Mouse (Mus musculus): ENCODE measurements around the gene Wdr73. TPM values are rescaled to one million over a fixed set of nuclear protein-coding genes. Genes with fewer than 3 reads are reported as not detected.

Wdr73 gene
- total and polyA plus RNA-seq, 3 experiments: 4.3 to 7.7 (median 7.2) TPM

- TF ChIP-seq EP300 (IDR thresholded peaks at IDR 0.05; ENCODE audit: insufficient read depth, low read depth, low read length) (no peak), POLR2A (IDR thresholded peaks at IDR 0.05; ENCODE audit: insufficient read depth, low read depth, low read length) (no peak), CTCF (IDR thresholded peaks at IDR 0.05) (no peak)
- no peak for DNase-seq
- 76% methylated on average over 7 of the region's 7 CpGs for WGBS
- Histone ChIP-seq H3K9ac (ENCODE audit: low read depth, low read length) (no peak overlapping the region), H3K4me1 (ENCODE audit: control insufficient read depth, insufficient read depth, low read length) (peaks cover 12% of the 10 kb centered on the region), H3K36me3 (ENCODE audit: control insufficient read depth, insufficient read depth, low read length) (peaks cover 2% of the 10 kb centered on the region; the same call in 1 of the 2 replicates), H3K79me2 (replicated peaks; ENCODE audit: control insufficient read depth, insufficient read depth, low read length) (0 out of 2 replicates have a peak, but pooled peaks cover 1% of the 10 kb centered on the region), H3K4me3 (no peak overlapping the region), H3K27ac (peak overlapping the region; percentile 28; the same call in 1 of the 2 replicates), H3K27me3 (ENCODE audit: control insufficient read depth, insufficient read depth, low read length) (no peaks in the 10 kb centered on the region)
- intact Hi-C loops (cut with DNase I): no loop called here
Measured at GRCm38 (mm10) chr7:80865521-80865920, 35.5 kb downstream of the Wdr73 start.

GRCm38 (mm10) chr7:80864831-80865230 is 36.2 kb downstream of the Wdr73 start:
- H3K4me1 ChIP-seq (ENCODE audit: control insufficient read depth, insufficient read depth, low read length): peaks cover 13% of the 10 kb centered on the region
- no peak for TF ChIP-seq POLR2A (IDR thresholded peaks at IDR 0.05; ENCODE audit: insufficient read depth, low read depth, low read length)
- TF ChIP-seq CTCF (IDR thresholded peaks at IDR 0.05): no peak
- TF ChIP-seq EP300 (IDR thresholded peaks at IDR 0.05; ENCODE audit: insufficient read depth, low read depth, low read length): no peak
- peak; percentile 25 to 31 for DNase-seq
- H3K9ac ChIP-seq (ENCODE audit: low read depth, low read length): no peak overlapping the region; the same call in 1 of the 2 replicates
- intact Hi-C loops (cut with DNase I): loop anchor here (5.0 kb wide), 1 partner anchor 127 kb away; the partner anchor contains the start of gene Zfp592
- 23% methylated on average over 8 of the region's 8 CpGs for WGBS
- no peak overlapping the region for H3K4me3 ChIP-seq
- H3K27me3 ChIP-seq (ENCODE audit: control insufficient read depth, insufficient read depth, low read length): no peaks in the 10 kb centered on the region
- peak overlapping the region; percentile 57 for H3K27ac ChIP-seq
- 0 out of 2 replicates have a peak, but pooled peaks cover 1% of the 10 kb centered on the region for H3K79me2 ChIP-seq (replicated peaks; ENCODE audit: control insufficient read depth, insufficient read depth, low read length)
- peaks cover 2% of the 10 kb centered on the region; the same call in 1 of the 2 replicates for H3K36me3 ChIP-seq (ENCODE audit: control insufficient read depth, insufficient read depth, low read length)

GRCm38 (mm10) chr7:80864151-80864550 is 36.9 kb downstream of the Wdr73 start:
- intact Hi-C loops (cut with DNase I): loop anchor here (5.0 kb wide), 1 partner anchor 128 kb away; the partner anchor contains the start of gene Zfp592
- no peak for TF ChIP-seq POLR2A (IDR thresholded peaks at IDR 0.05; ENCODE audit: insufficient read depth, low read depth, low read length)
- no peak for TF ChIP-seq CTCF (IDR thresholded peaks at IDR 0.05)
- TF ChIP-seq EP300 (IDR thresholded peaks at IDR 0.05; ENCODE audit: insufficient read depth, low read depth, low read length): no peak
- H3K36me3 ChIP-seq (ENCODE audit: control insufficient read depth, insufficient read depth, low read length): peaks cover 2% of the 10 kb centered on the region; the same call in 1 of the 2 replicates
- DNase-seq: no peak
- H3K27ac ChIP-seq: peak overlapping the region; percentile 57; the same call in 1 of the 2 replicates
- H3K79me2 ChIP-seq (replicated peaks; ENCODE audit: control insufficient read depth, insufficient read depth, low read length): 0 out of 2 replicates have a peak, but pooled peaks cover 1% of the 10 kb centered on the region
- no peak overlapping the region for H3K9ac ChIP-seq (ENCODE audit: low read depth, low read length)
- no peak overlapping the region for H3K4me3 ChIP-seq
- H3K4me1 ChIP-seq (ENCODE audit: control insufficient read depth, insufficient read depth, low read length): peaks cover 13% of the 10 kb centered on the region
- H3K27me3 ChIP-seq (ENCODE audit: control insufficient read depth, insufficient read depth, low read length): no peaks in the 10 kb centered on the region
- WGBS: 41% methylated on average over 1 of the region's 1 CpGs

- peak in 1 of 2 experiments; percentile 24 for DNase-seq
- no peak overlapping the region for H3K4me3 ChIP-seq
- H3K79me2 ChIP-seq (replicated peaks; ENCODE audit: control insufficient read depth, insufficient read depth, low read length): 0 out of 2 replicates have a peak, but pooled peaks cover 1% of the 10 kb centered on the region
- H3K27ac ChIP-seq: no peak overlapping the region; the same call in 1 of the 2 replicates
- intact Hi-C loops (cut with DNase I): loop anchor here (5.0 kb wide), 1 partner anchor 129 kb away; the partner anchor contains the start of gene Zfp592
- WGBS: 55% methylated on average over 5 of the region's 5 CpGs
- H3K36me3 ChIP-seq (ENCODE audit: control insufficient read depth, insufficient read depth, low read length): peaks cover 2% of the 10 kb centered on the region; the same call in 1 of the 2 replicates
- H3K27me3 ChIP-seq (ENCODE audit: control insufficient read depth, insufficient read depth, low read length): no peaks in the 10 kb centered on the region
- peak overlapping the region; percentile 43; the same call in 1 of the 2 replicates for H3K9ac ChIP-seq (ENCODE audit: low read depth, low read length)
- no peak for TF ChIP-seq CTCF (IDR thresholded peaks at IDR 0.05)
- TF ChIP-seq POLR2A (IDR thresholded peaks at IDR 0.05; ENCODE audit: insufficient read depth, low read depth, low read length): no peak
- TF ChIP-seq EP300 (IDR thresholded peaks at IDR 0.05; ENCODE audit: insufficient read depth, low read depth, low read length): no peak
- peaks cover 13% of the 10 kb centered on the region for H3K4me1 ChIP-seq (ENCODE audit: control insufficient read depth, insufficient read depth, low read length)
Measured at GRCm38 (mm10) chr7:80863520-80863919, 37.5 kb downstream of the Wdr73 start.

- H3K36me3 ChIP-seq (ENCODE audit: control insufficient read depth, insufficient read depth, low read length): peaks cover 2% of the 10 kb centered on the region; the same call in 1 of the 2 replicates
- no peak for DNase-seq
- 87% methylated on average over 2 of the region's 2 CpGs for WGBS
- intact Hi-C loops (cut with DNase I): loop anchor here (5.0 kb wide), 1 partner anchor 130 kb away; the partner anchor contains the start of gene Zfp592
- TF ChIP-seq CTCF (IDR thresholded peaks at IDR 0.05) (no peak), EP300 (IDR thresholded peaks at IDR 0.05; ENCODE audit: insufficient read depth, low read depth, low read length) (no peak), POLR2A (IDR thresholded peaks at IDR 0.05; ENCODE audit: insufficient read depth, low read depth, low read length) (no peak)
- H3K27ac ChIP-seq: no peak overlapping the region
- H3K4me3 ChIP-seq: no peak overlapping the region
- 0 out of 2 replicates have a peak, but pooled peaks cover 1% of the 10 kb centered on the region for H3K79me2 ChIP-seq (replicated peaks; ENCODE audit: control insufficient read depth, insufficient read depth, low read length)
- H3K4me1 ChIP-seq (ENCODE audit: control insufficient read depth, insufficient read depth, low read length): peaks cover 13% of the 10 kb centered on the region
- no peaks in the 10 kb centered on the region for H3K27me3 ChIP-seq (ENCODE audit: control insufficient read depth, insufficient read depth, low read length)
- no peak overlapping the region for H3K9ac ChIP-seq (ENCODE audit: low read depth, low read length)
Measured at GRCm38 (mm10) chr7:80862475-80862874, 38.6 kb downstream of the Wdr73 start.
